Mouse (Mus musculus) B cell, adult 2 months (primary cell): ENCODE results near the gene Exoc4.

ENCODE experiments used
- DNase-seq, 2 experiments: peaks; one replicate each; pipeline ENCODE4 v3.0.0; 2022

Gene Exoc4

GRCm38 (mm10) chr6:33872192-33872591 is 623.3 kb downstream of the Exoc4 start:
- DNase-seq: no peak

DNA sequence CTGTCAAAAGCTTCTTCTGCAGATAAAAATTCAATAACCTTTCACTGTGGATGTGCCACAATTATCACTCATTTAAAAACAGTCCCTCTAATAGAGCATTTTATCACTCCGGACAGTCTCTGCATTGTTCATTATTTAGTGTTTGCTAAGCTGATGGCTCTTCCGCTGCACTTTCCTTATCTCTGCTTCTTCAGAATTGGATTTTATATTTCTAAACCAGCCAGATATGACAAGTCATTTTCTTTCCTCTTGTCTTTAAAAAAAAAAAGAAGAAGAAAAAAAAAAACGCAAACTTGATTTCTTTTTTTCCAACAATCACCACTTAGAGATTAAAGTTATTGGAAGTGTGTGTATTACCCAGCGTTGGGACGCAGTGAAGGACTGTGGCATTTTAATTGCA is 624.1 kb downstream of the Exoc4 start:
- no peak for DNase-seq

GRCm38 (mm10) chr6:33874291-33875014 is 625.6 kb downstream of the Exoc4 start:
- DNase-seq: no peak

DNA sequence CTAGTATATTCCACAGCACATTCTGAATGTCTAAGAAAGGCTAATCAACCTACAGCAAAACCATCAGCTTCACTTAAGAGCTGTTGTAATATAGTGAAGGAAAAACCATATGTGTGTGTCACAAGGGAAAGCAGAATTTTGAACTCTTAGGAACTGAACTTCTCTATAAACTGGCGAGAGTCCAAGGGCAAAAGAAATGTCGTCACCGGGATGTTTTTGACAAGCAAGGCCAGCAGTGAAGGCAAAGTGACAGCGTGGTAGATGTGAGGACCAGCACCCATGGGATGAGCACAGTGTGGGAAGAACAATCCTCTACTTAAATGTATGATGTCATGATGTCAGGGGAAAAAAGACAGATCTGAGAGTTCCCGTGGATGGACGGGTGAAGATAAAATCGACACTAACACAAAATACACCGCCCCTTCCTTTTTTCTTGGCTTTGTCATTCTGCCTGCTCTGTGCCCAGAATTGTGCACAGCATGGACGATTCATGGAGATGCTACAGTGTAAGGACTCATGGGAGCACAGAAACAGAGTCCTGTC is 635.3 kb downstream of the Exoc4 start:
- DNase-seq: no peak

- DNase-seq: no peak
Observed at GRCm38 (mm10) chr6:33886941-33887340, 638.1 kb downstream of the Exoc4 start.

GRCm38 (mm10) chr6:33890926-33891325 is 642.0 kb downstream of the Exoc4 start:
- DNase-seq: no peak

DNA sequence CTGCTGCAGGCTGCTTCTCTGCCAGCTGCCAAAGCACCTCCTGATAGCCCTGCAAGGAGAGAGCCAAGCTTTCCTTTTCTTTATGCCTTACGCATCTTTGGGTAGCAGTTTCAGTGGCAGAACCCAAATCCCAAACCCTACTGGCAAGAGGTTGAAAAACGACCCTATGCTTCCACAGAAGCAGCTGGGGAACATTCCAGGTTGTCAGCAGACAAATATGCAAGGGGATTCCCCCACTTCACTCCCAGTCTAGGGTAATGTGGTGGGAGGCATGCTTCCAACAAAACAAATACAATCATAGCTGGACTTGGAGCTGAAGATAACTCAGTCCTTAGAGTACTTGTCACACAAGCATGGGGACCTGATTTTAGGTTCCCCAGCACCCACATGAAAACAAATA is 643.3 kb downstream of the Exoc4 start:
- no peak for DNase-seq

DNA sequence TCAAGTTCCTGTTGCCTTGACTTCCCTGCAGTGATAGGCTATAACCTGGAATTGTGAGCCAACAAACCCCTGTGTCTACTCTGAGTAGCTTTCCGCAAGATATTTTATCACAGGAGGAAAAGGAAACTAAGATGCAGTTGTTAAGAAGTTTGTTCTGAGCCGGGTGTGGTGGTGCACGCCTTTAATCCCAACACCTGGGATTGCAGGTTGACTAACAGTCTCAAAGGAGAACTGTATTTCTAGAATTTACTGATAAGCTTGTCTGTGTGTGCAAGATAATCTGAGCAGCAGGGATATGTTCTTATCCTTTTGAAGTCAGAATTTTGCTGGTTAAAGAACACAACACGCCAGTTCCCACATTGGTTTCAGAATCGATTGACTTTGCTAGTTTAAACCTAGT is 651.1 kb downstream of the Exoc4 start:
- no peak for DNase-seq

GRCm38 (mm10) chr6:33900615-33901014 is 651.7 kb downstream of the Exoc4 start:
- no peak for DNase-seq

DNA sequence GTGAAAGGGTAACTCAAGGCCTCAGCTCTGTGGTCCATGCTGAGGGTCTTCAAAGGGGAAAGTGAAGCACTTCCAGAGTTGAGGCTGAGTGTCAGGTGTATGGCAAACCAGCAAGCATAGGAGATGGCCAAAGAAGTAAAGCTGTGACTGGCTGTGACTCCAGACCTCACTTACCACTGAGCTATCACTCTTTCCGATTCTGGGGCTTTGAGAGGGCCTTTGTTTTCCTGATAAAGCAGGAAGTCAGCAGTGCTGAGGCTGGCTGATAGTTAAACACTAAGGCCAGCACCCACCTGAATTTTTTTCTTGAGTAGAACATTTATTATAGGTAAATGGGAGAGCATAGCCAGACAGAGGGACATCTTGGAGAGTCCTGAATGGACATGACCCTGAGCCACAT is 656.2 kb downstream of the Exoc4 start:
- DNase-seq: no peak

- DNase-seq: no peak
Observed at GRCm38 (mm10) chr6:33910671-33911070, 661.8 kb downstream of the Exoc4 start.

- no peak for DNase-seq
Observed at GRCm38 (mm10) chr6:33913072-33913471, 664.2 kb downstream of the Exoc4 start.

- DNase-seq: no peak
Observed at GRCm38 (mm10) chr6:33913486-33913885, 664.6 kb downstream of the Exoc4 start.

DNA sequence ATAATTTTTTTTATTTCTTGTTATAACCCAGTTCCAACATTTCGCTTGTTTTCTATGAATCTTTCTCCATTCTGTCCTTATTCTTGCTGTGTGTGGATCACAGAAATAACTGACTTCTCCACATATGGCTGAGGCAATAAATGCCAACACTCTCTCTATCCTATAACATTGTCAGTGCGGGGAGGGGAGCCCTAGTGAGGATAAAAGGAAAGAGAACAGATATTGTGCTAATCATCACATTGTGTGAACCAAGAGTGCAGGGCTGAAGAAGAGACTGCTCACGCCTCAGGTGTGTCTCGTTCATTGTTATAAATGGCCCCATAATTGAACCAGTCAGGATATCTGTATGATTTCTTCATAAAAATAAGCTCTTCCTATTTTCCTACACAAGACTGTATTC is 665.1 kb downstream of the Exoc4 start:
- DNase-seq: no peak

DNA sequence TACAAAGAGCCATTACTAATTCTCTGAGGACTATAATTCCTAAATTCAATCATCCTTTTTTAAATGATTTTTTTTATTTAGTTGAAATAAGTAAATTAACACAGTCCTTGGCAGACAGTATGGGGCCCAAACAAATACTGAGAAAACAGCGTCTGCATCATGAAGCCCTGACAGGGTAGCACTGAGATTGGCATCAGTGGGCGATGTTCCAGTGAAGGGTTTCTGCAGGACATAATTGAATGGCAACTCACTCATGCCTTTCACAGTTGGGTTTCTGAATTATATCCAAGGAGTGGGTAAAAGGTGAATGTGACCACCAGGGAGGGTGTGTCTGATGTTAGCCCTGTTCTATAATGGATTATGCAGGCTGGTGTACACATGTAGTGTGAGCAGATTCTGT is 674.7 kb downstream of the Exoc4 start:
- no peak for DNase-seq

- no peak for DNase-seq
Observed at GRCm38 (mm10) chr6:33924888-33925287, 676.0 kb downstream of the Exoc4 start.

DNA sequence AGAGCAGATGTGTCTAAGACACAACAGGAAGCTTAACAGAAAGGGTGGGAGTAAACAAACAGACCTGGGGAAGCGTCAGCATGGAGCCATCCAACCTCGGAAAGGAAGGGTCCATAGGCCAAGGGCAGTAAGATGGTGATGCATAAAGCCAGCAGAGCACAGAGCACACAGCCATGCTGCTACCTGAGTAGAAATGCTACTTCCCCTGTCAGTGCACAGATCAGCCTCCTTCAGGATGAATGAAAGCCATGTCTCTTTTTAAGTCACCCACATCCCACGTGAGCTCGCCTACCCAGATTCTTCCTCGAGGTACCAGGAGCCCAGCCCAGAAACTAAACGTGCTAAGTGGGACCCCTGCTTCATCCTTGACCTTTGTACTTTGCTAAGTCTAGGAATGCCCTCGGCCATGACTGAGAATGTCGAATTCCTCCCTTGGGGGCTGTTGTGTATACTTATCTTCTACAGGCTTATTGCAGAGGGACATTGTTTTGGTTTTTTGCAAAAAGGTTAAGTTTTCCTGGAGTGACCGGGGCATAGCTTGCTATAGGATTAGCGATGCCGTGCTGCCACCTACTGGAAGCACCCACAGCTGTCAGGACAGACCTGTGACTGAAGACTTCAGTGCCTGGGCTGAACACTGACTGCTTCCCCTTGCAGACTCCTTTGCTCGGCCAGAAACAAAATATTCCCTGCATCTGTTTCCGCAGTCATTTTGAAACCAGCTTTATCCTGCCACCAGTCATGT is 680.6 kb downstream of the Exoc4 start:
- DNase-seq: peak; percentile 60 to 61

DNA sequence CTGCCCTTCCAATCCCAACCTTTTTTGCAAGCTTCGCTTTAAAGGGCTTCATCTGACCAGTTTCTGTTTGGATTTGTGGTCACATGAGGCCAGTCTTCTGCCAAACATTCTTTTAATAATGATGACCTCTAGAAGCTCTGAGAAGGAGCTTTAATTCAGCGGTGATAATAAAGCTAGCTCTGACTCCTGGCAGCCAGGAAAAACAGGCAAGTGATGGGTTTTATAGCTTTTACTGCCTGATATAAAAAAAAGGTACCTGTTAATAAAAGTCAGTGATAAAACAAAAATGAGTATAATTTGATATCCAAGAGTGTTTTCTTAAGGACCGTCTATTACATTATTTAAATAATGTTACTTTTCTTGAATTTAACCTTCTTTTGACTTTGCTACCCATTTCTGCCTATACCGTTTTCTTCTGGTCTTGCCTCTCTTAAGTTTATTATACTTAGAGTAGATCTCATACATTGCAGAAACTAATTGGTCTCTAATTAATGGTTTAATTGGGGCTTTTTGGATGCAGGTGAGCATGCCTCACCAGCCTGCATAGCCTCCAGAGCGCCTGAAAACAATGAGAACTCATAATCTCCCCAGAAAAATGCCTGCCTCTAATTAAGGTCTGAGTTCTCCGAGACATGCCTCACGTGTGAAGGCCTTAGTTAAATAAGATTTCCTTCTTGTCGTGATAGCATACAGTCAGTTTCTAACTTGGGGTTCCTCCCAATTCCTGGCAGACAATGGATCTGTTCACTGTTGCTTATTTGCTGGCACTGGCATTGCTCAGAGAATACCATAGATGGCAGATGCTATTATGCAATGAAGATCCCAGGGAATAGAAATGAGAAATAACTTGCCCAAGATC is 681.4 kb downstream of the Exoc4 start:
- no peak for DNase-seq

DNA sequence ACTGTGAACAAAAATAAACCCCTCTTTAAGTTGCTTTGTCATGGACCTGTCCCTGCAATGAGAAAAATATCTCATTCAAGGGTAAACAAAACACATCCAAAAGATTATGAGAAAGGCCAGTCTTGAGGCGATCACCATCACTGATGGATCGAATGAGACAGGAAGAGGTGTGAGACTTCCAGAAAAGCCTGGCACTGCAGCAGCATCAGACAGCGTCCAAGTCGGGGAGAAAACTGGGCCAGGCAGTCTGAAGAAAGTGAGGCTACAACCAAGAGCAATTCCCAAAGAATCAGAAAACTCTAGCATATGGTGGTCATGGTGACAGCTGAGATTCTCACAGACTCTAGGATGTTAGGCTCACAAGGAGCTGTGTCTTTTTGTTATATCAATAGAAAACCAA is 689.0 kb downstream of the Exoc4 start:
- no peak for DNase-seq

DNA sequence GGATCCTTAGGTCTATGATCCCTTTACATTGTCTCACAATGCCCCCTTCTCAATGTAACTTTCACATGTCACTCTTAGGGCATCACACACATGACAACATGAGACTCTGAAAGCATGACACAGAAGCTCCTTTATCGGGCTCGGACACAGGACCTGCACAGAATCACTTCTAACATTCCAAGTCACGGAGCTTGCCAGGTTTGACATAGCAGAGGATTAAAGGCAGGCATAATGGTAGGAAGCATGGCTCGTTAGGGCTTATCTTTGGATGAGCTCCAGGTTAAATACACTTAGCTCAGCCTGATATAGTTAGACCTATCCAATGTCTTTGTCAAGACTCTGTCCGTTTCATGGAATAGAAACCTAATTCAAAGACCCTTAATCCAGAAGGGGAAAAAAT is 690.3 kb downstream of the Exoc4 start:
- DNase-seq: no peak

DNA sequence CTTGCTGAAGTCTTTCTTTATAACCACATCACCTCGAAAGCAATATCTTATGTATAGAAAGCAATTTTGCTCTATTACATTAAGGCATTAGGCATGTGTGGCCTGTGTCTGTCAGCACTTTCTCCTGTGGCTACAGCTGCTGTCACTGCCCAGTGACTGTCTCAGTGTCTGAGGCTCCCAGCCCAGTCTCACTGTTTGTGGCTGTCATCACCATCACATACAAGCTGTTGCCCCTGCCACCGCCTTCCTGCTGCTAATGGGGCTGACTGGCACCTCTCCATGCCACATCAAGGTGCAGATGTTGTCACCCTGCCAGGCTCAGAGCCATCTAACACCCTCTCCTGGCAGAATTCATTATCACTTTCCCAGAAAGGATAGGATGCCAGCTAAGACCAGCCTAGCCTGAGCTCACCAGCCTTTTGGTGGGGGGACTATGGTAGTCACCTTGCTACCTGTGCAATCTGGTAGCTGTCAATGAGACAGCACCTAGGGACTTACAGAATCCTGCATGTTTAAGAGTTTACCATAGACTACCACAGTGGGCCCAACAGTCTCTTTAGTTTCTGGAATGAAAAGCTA is 698.1 kb downstream of the Exoc4 start:
- no peak for DNase-seq

GRCm38 (mm10) chr6:33950113-33950512 is 701.2 kb downstream of the Exoc4 start:
- peak; percentile 2 to 11 for DNase-seq

GRCm38 (mm10) chr6:33955469-33955868 is 706.6 kb downstream of the Exoc4 start:
- no peak for DNase-seq
